Mouse (Mus musculus) small intestine, adult 2 months (tissue): Measurements from ENCODE around the gene Ppp2ca. TPM values are rescaled to one million over a fixed set of nuclear protein-coding genes. Genes with fewer than 3 reads are reported as not detected.
A peak's percentile ranks its signal among the peaks of the same experiment; 100 is the strongest.

Experiments used
- H3K27ac ChIP-seq: fragments of 200-500 bp; 2 replicates; pipeline ENCODE4 v1.5.1; 2012; ENCODE audit warnings: low read depth, low read length, control low read depth, inconsistent platforms; ENCODE audit not compliant: insufficient read depth
- H3K27me3 ChIP-seq: fragments of 200-500 bp; 2 replicates; pipeline ENCODE4 v1.6.1; 2012; ENCODE audit warnings: mild to moderate bottlenecking, moderate library complexity, low read length, inconsistent platforms; ENCODE audit not compliant: control insufficient read depth, insufficient read depth
- H3K36me3 ChIP-seq: fragments of 200-500 bp; 2 replicates; pipeline ENCODE4 v1.6.1; 2012; ENCODE audit warnings: mild to moderate bottlenecking, low read length, control low read depth, inconsistent platforms; ENCODE audit not compliant: control insufficient read depth, insufficient read depth
- H3K4me1 ChIP-seq: fragments of 200-500 bp; 2 replicates; pipeline ENCODE4 v1.6.1; 2012; ENCODE audit warnings: low read length, inconsistent platforms, mixed read lengths; ENCODE audit not compliant: control insufficient read depth, insufficient read depth, insufficient read length
- H3K4me3 ChIP-seq: fragments of 200-500 bp; 2 replicates; pipeline ENCODE4 v1.5.1; 2012; ENCODE audit warnings: low read depth, mild to moderate bottlenecking, control low read depth, inconsistent platforms, low read length, moderate library complexity
- CTCF ChIP-seq: fragments of 200-500 bp; IDR thresholded peaks from 2 replicates; pipeline ENCODE4 v1.5.1; 2012; ENCODE audit warnings: low read depth, mild to moderate bottlenecking, control low read depth, inconsistent platforms, low read length, moderate library complexity, mixed read lengths; ENCODE audit not compliant: insufficient replicate concordance, insufficient read length; ENCODE audit errors: extremely low read depth
- POLR2A ChIP-seq: fragments of 200-500 bp; IDR thresholded peaks from 2 replicates; pipeline ENCODE4 v1.6.1; 2012; ENCODE audit warnings: low read depth, mild to moderate bottlenecking, control low read depth, inconsistent platforms, low read length, moderate library complexity
- WGBS: fragments of 180-500 bp; shearing (Covaris S2); methylation state at CpG from one replicate; pipeline ENCODE4 v1.1.7; 2018; 5-methylcytosine and 5-hydroxymethylcytosine counted together
- polyA plus RNA-seq: library from polyadenylated mRNA; depleted of rRNA; stranded (reverse); fragments of >200 nt; gene quantifications from 2 replicates; pipeline ENCODE4 v1.2.3, GENCODE M21; 2012

Ppp2ca gene
- polyA plus RNA-seq, 1 experiment: 27.0 TPM

GRCm38 (mm10) chr11:52094568-52094967 lies 3.9 kb upstream of the Ppp2ca start:
- H3K4me1 ChIP-seq: peaks cover 12% of the 10 kb centered on the region
- WGBS: 22% methylated on average over 5 of the region's 5 CpGs
- peak overlapping the region; percentile 74 for H3K27ac ChIP-seq
- H3K4me3 ChIP-seq: no peak overlapping the region
- H3K36me3 ChIP-seq: no peaks in the 10 kb centered on the region
- no peaks in the 10 kb centered on the region for H3K27me3 ChIP-seq
- no peak for TF ChIP-seq POLR2A
- no peak for TF ChIP-seq CTCF

GRCm38 (mm10) chr11:52097016-52097415 lies 1.5 kb upstream of the Ppp2ca start:
- peaks cover 17% of the 10 kb centered on the region for H3K4me1 ChIP-seq
- H3K4me3 ChIP-seq: no peak overlapping the region
- TF ChIP-seq POLR2A: no peak
- TF ChIP-seq CTCF: no peak
- no peak overlapping the region for H3K27ac ChIP-seq
- 78% methylated on average over 3 of the region's 3 CpGs for WGBS
- no peaks in the 10 kb centered on the region for H3K27me3 ChIP-seq
- H3K36me3 ChIP-seq: no peaks in the 10 kb centered on the region

GRCm38 (mm10) chr11:52097596-52097995 lies 885 bp upstream of the Ppp2ca start:
- H3K27ac ChIP-seq: peak overlapping the region; percentile 94
- WGBS: 57% methylated on average over 2 of the region's 2 CpGs
- peaks cover 17% of the 10 kb centered on the region for H3K4me1 ChIP-seq
- no peaks in the 10 kb centered on the region for H3K36me3 ChIP-seq
- H3K27me3 ChIP-seq: no peaks in the 10 kb centered on the region
- TF ChIP-seq POLR2A: no peak
- no peak for TF ChIP-seq CTCF
- no peak overlapping the region for H3K4me3 ChIP-seq

GRCm38 (mm10) chr11:52099031-52099761 lies 715 bp downstream of the Ppp2ca start:
- H3K27ac ChIP-seq: peak overlapping the region; percentile 92
- H3K27me3 ChIP-seq: no peaks in the 10 kb centered on the region
- TF ChIP-seq POLR2A: no peak
- TF ChIP-seq CTCF: no peak
- peaks cover 18% of the 10 kb centered on the region for H3K4me1 ChIP-seq
- no peaks in the 10 kb centered on the region for H3K36me3 ChIP-seq
- WGBS: under 1% methylated on average over 72 of the region's 72 CpGs
- peak overlapping the region; percentile 91 for H3K4me3 ChIP-seq

GRCm38 (mm10) chr11:52099771-52100219 lies 1.3 kb downstream of the Ppp2ca start:
- no peaks in the 10 kb centered on the region for H3K27me3 ChIP-seq
- no peaks in the 10 kb centered on the region for H3K36me3 ChIP-seq
- TF ChIP-seq CTCF (no peak), POLR2A (no peak)
- H3K27ac ChIP-seq: no peak overlapping the region; the same call in 1 of the 2 replicates
- 0% methylated on average over 7 of the region's 7 CpGs for WGBS
- peaks cover 17% of the 10 kb centered on the region for H3K4me1 ChIP-seq
- peak overlapping the region; percentile 91; the same call in 1 of the 2 replicates for H3K4me3 ChIP-seq

GRCm38 (mm10) chr11:52102977-52103376 lies 4.5 kb downstream of the Ppp2ca start:
- Histone ChIP-seq H3K36me3 (no peaks in the 10 kb centered on the region), H3K27me3 (no peaks in the 10 kb centered on the region), H3K4me3 (no peak overlapping the region), H3K4me1 (peaks cover 10% of the 10 kb centered on the region), H3K27ac (no peak overlapping the region)
- TF ChIP-seq POLR2A (no peak), CTCF (no peak)
- 45% methylated on average over 4 of the region's 4 CpGs for WGBS

- H3K4me3 ChIP-seq: no peak overlapping the region
- H3K27ac ChIP-seq: no peak overlapping the region
- H3K36me3 ChIP-seq: 0 out of 2 replicates have a peak, but pooled peaks cover 1% of the 10 kb centered on the region
- peaks cover 9% of the 10 kb centered on the region for H3K4me1 ChIP-seq
- H3K27me3 ChIP-seq: no peaks in the 10 kb centered on the region
- TF ChIP-seq CTCF (no peak), POLR2A (no peak)
These were observed 7.0 kb downstream of the Ppp2ca start for GRCm38 (mm10) chr11:52105503-52105902.
